Mouse (Mus musculus) stomach, embryonic 16.5 days (tissue): ENCODE measurements at regions not wholly inside any gene's neighbourhood (a gene's known extent, or its start where the extent isn't known, plus 50 kb on each side); places are given as distances from the start of the nearest gene placed in this dataset.

Source experiments
- ATAC-seq: fragments of 200-750 bp; cut with Nextera tagmentation; 2 replicates; pipeline ENCODE4 v1.8.0; 2017; ENCODE audit warnings: moderate number of reproducible peaks, moderate TSS enrichment; ENCODE audit not compliant: insufficient read depth, low FRiP score
- H3K27ac ChIP-seq: fragments of 300-500 bp; sonication (generic); 2 replicates; pipeline ENCODE4 v1.5.1; 2014; ENCODE audit warnings: low read length
- H3K27me3 ChIP-seq: fragments of 300-500 bp; sonication (generic); 2 replicates; pipeline ENCODE4 v1.6.1; 2014; ENCODE audit warnings: low read length, control low read depth, mixed read lengths; ENCODE audit not compliant: control insufficient read depth, insufficient read depth
- H3K36me3 ChIP-seq: fragments of 300-500 bp; sonication (generic); 2 replicates; pipeline ENCODE4 v1.6.1; 2014; ENCODE audit warnings: low read length; ENCODE audit not compliant: control insufficient read depth, insufficient read depth
- H3K4me1 ChIP-seq: fragments of 300-500 bp; sonication (generic); 2 replicates; pipeline ENCODE4 v1.6.1; 2014; ENCODE audit warnings: low read length, control low read depth, mixed read lengths; ENCODE audit not compliant: control insufficient read depth, insufficient read depth
- H3K4me2 ChIP-seq: fragments of 300-500 bp; sonication (generic); 2 replicates; pipeline ENCODE4 v1.6.1; 2014; ENCODE audit warnings: low read depth, low read length, mixed read lengths
- H3K4me3 ChIP-seq: fragments of 300-500 bp; sonication (generic); replicated peaks from 2 replicates; pipeline ENCODE4 v1.5.1; 2014; ENCODE audit warnings: mild to moderate bottlenecking, low read length
- H3K9ac ChIP-seq: fragments of 300-500 bp; sonication (generic); 2 replicates; pipeline ENCODE4 v1.6.1; 2014; ENCODE audit warnings: low read length
- H3K9me3 ChIP-seq: fragments of 300-500 bp; sonication (generic); replicated peaks from 2 replicates; pipeline ENCODE4 v1.6.1; 2016; ENCODE audit warnings: low read length, control low read depth; ENCODE audit not compliant: control insufficient read depth
- WGBS: fragments of 180-500 bp; shearing (Covaris S2); extraction: QIAGEN DNeasy Blood & Tissue Kit; methylation state at CpG from one replicate; pipeline ENCODE4 v1.1.7; 2014; 5-methylcytosine and 5-hydroxymethylcytosine counted together

- ATAC-seq: no peak
- Histone ChIP-seq H3K36me3 (no peaks in the 10 kb centered on the region), H3K27ac (no peak overlapping the region), H3K4me3 (no peak overlapping the region), H3K9ac (no peak overlapping the region), H3K9me3 (no peaks in the 10 kb centered on the region), H3K4me1 (no peaks in the 10 kb centered on the region), H3K4me2 (no peak overlapping the region), H3K27me3 (no peaks in the 10 kb centered on the region)
- 66% methylated on average over 10 of the region's 10 CpGs for WGBS
Observed at GRCm38 (mm10) chr13:111344981-111345380, 90.2 kb downstream of the Actbl2 start.

GRCm38 (mm10) chr13:111345486-111346440 is 91.0 kb downstream of the Actbl2 start:
- H3K9me3 ChIP-seq: no peaks in the 10 kb centered on the region
- H3K27ac ChIP-seq: no peak overlapping the region
- H3K27me3 ChIP-seq: no peaks in the 10 kb centered on the region
- no peak for ATAC-seq
- H3K36me3 ChIP-seq: no peaks in the 10 kb centered on the region
- H3K4me1 ChIP-seq: no peaks in the 10 kb centered on the region
- 55% methylated on average over 15 of the region's 15 CpGs for WGBS
- H3K4me2 ChIP-seq: no peak overlapping the region
- H3K9ac ChIP-seq: no peak overlapping the region
- H3K4me3 ChIP-seq: no peak overlapping the region

- Histone ChIP-seq H3K9ac (no peak overlapping the region), H3K36me3 (no peaks in the 10 kb centered on the region), H3K27me3 (no peaks in the 10 kb centered on the region), H3K4me1 (no peaks in the 10 kb centered on the region), H3K27ac (no peak overlapping the region), H3K4me2 (no peak overlapping the region), H3K9me3 (no peaks in the 10 kb centered on the region), H3K4me3 (no peak overlapping the region)
- no peak for ATAC-seq
- 64% methylated on average over 9 of the region's 9 CpGs for WGBS
Observed at GRCm38 (mm10) chr13:111356520-111357456, 102.0 kb downstream of the Actbl2 start.

GRCm38 (mm10) chr13:111361456-111361855 is 106.6 kb downstream of the Actbl2 start:
- no peak for ATAC-seq
- no peak overlapping the region for H3K9ac ChIP-seq
- no peaks in the 10 kb centered on the region for H3K9me3 ChIP-seq
- H3K27me3 ChIP-seq: no peaks in the 10 kb centered on the region
- H3K36me3 ChIP-seq: no peaks in the 10 kb centered on the region
- WGBS: 65% methylated on average over 4 of the region's 4 CpGs
- no peak overlapping the region for H3K4me3 ChIP-seq
- no peaks in the 10 kb centered on the region for H3K4me1 ChIP-seq
- H3K4me2 ChIP-seq: no peak overlapping the region
- no peak overlapping the region for H3K27ac ChIP-seq

GRCm38 (mm10) chr13:111363176-111363739 is 108.4 kb downstream of the Actbl2 start:
- no peaks in the 10 kb centered on the region for H3K36me3 ChIP-seq
- no peak overlapping the region for H3K27ac ChIP-seq
- no peak overlapping the region for H3K9ac ChIP-seq
- no peak for ATAC-seq
- no peaks in the 10 kb centered on the region for H3K9me3 ChIP-seq
- 51% methylated on average over 5 of the region's 5 CpGs for WGBS
- H3K4me1 ChIP-seq: no peaks in the 10 kb centered on the region
- no peaks in the 10 kb centered on the region for H3K27me3 ChIP-seq
- H3K4me3 ChIP-seq: no peak overlapping the region
- H3K4me2 ChIP-seq: no peak overlapping the region

- WGBS: 81% methylated on average over 8 of the region's 8 CpGs
- no peak overlapping the region for H3K4me2 ChIP-seq
- no peaks in the 10 kb centered on the region for H3K4me1 ChIP-seq
- H3K9me3 ChIP-seq: no peaks in the 10 kb centered on the region
- ATAC-seq: no peak
- no peaks in the 10 kb centered on the region for H3K27me3 ChIP-seq
- H3K36me3 ChIP-seq: no peaks in the 10 kb centered on the region
- H3K9ac ChIP-seq: no peak overlapping the region
- no peak overlapping the region for H3K27ac ChIP-seq
- no peak overlapping the region for H3K4me3 ChIP-seq
Observed at GRCm38 (mm10) chr13:111366871-111367270, 112.1 kb downstream of the Actbl2 start.

- no peak overlapping the region for H3K27ac ChIP-seq
- no peaks in the 10 kb centered on the region for H3K36me3 ChIP-seq
- H3K9ac ChIP-seq: no peak overlapping the region
- 61% methylated on average over 3 of the region's 3 CpGs for WGBS
- no peaks in the 10 kb centered on the region for H3K9me3 ChIP-seq
- no peaks in the 10 kb centered on the region for H3K27me3 ChIP-seq
- no peak for ATAC-seq
- H3K4me2 ChIP-seq: no peak overlapping the region
- H3K4me1 ChIP-seq: no peaks in the 10 kb centered on the region
- no peak overlapping the region for H3K4me3 ChIP-seq
Observed at GRCm38 (mm10) chr13:111367620-111368019, 112.8 kb downstream of the Actbl2 start.

GRCm38 (mm10) chr13:111369916-111370315 is 115.1 kb downstream of the Actbl2 start:
- H3K36me3 ChIP-seq: no peaks in the 10 kb centered on the region
- no peak for ATAC-seq
- no peaks in the 10 kb centered on the region for H3K9me3 ChIP-seq
- no peak overlapping the region for H3K4me2 ChIP-seq
- no peaks in the 10 kb centered on the region for H3K27me3 ChIP-seq
- no peak overlapping the region for H3K27ac ChIP-seq
- H3K9ac ChIP-seq: no peak overlapping the region
- 66% methylated on average over 3 of the region's 3 CpGs for WGBS
- no peak overlapping the region for H3K4me3 ChIP-seq
- no peaks in the 10 kb centered on the region for H3K4me1 ChIP-seq
